Mouse (Mus musculus) kidney, postnatal 4 days (tissue): Measurements from ENCODE around the gene Lmcd1.
"Not testable (repeated sequence)": the region's sequence is repeated elsewhere in the genome, so short reads cannot be mapped to it uniquely, and the experiment has no call there.

Source experiments
- DNase-seq, 2 experiments: peaks; one replicate each; pipeline ENCODE4 v3.0.0; 2021; ENCODE audit warnings: mixed read lengths in 2 of 2

Lmcd1 gene

DNA sequence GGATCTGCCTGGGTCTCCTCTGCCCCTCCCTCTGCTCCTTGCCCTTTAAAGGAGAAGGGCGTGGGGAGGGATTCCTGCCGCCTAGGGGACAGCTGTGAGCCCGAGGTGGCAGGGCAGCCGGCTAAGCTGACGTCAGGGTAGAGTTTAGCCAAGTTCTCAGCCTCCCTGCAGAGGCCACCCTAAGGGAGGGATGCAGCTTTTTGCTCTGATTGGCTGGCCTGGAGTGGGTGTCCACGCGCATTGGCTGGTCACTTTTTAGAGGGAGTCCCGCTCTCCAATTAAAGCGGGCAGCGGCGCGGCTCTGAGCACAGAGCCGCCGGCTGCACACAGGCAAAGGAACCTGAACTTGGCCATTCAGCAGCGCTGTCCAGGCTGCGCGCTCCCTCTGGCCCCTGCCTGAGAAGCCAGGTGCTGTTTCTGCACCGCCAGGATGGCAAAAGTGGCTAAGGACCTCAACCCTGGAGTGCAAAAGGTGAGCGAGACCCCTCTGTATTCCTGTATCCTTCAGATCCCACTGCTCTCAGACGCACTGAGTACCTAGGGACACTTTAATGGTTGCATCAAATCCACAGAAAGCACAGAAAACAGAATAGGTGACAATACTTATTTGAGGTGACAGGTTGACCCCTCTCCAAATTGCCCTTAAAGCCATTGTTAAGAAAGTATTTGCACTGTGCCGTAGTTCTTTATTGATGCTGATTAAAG, at the start of gene Lmcd1:
TSS of gene Lmcd1 (plus strand) at position 258 of the 705 bp plus-strand sequence.
- peak; percentile 86 to 92 for DNase-seq

- no peak for DNase-seq
Observed at GRCm38 (mm10) chr6:112223877-112224632, 49.5 kb upstream of the Lmcd1 start.

DNA sequence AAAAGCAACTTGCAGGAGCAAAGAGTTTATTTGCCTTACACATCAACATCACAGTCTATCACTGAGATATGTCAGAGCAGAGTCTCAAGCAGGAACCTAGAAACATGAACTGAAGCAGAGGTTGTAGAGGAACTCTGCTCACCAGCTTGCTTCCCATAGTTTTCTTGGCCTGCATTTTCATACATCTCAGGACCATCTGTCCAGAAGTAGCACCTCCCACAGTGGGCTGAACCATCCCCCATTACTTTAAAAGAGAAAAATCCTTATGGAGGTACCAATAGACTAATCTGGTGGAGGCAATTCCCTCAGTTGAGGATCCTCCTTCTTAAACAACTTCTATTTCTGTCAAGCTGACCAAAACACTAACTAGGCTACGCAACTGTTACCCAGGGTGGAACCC, 36.8 kb upstream of the Lmcd1 start:
- no peak for DNase-seq

- no peak for DNase-seq
Observed at GRCm38 (mm10) chr6:112242216-112242615, 31.3 kb upstream of the Lmcd1 start.

DNA sequence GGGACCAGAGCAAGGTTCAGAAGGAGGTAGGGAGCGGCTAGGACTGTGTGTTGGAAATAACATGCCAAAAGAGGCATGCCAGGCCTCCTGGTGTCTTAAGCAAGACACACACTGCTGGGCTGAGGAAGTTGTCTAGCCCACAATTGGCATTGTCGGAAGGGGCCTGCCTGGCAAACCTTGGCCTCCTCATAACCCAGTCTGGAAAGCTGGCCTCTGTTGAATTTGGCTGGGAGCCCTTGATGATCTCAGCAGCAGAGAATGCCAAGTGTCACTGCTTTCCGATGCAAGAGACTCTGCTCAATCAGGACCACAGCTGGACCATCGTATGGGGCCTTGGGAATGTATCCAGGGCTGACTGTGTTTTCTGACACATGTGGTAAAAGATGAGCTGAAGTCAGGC, 27.9 kb upstream of the Lmcd1 start:
- DNase-seq, result peak; percentile 66 to 75

DNA sequence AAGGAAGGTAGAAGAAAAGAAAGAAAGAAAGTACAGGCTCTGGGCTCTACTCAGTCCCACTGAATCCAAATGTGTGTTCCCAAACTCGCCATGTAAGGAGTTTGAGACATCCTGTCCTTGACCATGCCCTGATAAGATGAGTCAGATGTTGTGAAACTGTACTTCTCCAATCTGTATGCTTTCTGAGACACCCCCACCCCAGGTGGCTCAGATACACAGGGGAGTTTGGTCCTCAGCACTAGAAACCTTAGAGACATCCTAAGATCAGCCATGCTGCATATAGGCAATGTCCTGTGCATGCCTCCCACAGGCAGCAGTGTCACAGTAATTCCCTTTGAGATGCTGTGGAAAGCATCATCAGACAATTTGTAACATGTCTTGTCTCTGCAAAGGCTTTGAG, 26.9 kb upstream of the Lmcd1 start:
- no peak for DNase-seq

DNA sequence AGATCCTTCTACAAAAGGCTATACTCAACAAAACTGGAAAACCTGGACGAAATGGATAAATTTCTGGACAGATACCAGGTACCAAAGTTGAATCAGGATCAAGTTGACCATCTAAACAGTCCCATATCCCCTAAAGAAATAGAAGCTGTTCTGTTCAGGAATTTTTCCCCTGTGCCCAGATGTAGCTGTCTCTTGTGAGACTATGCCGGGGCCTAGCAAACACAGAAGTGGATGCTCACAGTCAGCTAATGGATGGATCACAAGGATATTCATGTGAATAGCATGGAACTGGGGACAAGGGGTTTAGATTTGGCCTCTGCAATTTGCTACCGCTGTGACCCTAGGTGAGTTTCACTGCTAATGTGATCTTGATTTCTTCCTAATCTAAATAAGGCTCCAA, 19.6 kb upstream of the Lmcd1 start:
- not testable (repeated sequence) for DNase-seq

DNA sequence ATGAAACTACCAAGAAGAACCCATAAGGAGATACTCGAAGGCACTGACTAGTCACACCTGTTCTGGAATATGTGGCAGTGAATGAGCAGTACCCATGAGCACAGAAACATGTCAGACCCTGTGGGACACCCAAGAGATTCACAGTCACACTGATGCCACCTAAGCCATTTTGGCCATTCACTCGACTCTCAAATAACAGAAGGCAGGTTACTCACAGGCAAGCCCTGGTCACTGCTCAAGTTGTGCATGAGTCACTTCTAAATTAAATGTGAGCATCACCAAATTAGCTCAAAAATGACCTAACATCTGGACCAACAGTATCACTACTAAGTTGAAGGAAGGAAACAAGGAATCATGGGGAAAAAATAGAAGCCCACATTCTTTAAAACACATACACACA, 18.6 kb upstream of the Lmcd1 start:
- no peak for DNase-seq

DNA sequence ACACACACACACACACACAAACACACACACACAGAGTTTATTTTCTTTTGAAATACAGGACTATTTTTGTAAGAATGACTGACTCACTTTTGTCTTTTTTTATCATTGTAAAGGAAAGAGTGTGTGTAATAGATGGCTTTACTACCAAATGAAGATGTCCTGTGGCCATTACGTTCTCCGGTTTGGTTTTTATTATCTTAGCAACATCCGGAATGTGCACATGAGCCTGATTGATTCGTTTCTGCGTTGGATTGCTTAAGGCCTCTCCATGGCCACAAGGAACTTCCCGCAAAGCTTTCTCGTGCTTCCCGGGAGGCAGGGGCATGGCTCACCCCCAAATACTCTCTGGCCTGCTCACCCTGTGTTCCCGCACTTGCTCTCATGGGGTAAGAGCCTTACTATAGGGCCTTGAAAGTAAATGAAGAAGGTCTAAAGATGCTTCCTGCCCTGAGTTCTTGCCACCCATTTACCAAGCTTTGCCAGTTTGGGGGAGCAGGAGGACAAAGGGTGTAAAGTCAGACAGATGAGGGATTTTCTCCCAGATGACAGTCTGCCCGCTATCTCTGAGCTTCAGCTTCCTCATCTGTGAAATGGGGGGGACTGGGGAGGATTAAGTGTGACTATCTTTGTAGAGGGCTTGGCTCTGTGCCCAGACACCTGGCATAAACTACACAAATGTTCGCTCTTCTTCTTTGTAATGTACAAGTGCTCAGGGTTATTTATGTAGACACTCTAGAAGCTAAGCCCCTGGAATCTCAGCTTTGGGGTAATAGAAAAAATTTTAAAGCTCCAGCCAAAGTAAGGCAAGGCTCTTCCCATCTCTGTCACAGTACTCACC, 18.0 kb upstream of the Lmcd1 start:
- peak; percentile 32 to 44 for DNase-seq

DNA sequence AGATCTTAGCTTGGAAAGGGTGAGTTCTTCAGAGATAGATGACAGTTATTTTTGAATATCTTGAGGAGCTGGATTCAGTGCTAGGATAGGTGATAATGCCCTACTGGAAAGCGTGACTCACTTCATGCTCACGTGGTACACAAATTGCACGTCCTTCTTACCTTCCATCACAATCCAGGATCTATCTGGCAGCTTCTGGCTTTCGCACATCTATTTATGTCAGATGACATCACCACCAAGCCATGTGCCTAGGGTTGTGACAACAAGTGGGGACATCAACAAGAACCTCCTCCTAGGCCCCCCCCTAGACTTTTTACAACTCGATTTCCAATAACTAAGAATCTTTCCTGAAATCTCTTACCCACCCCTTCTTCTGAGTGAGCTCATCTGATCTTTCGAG, 17.0 kb upstream of the Lmcd1 start:
- DNase-seq, result no peak

- DNase-seq, result no peak
Observed at GRCm38 (mm10) chr6:112261089-112261488, 12.5 kb upstream of the Lmcd1 start.

DNA sequence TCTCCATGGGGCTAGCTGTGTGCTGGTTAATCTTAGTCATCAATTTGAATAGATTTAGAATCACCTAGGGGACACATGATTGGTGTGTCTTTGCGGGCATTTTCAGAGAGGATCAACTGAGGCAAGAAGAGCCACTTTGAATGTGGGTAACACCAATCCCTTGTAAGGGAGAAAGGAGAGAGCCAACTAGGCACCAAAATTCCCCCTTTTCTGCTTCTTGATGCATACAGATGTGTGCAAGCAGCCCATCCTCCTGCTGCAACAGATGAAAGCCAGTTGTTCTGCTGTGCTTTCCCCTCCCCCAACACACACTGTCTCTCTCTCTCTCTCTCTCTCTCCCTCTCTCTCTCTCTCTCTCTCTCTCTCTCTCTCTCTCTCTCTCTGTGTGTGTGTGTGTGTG, 9.2 kb upstream of the Lmcd1 start:
- no peak for DNase-seq

DNA sequence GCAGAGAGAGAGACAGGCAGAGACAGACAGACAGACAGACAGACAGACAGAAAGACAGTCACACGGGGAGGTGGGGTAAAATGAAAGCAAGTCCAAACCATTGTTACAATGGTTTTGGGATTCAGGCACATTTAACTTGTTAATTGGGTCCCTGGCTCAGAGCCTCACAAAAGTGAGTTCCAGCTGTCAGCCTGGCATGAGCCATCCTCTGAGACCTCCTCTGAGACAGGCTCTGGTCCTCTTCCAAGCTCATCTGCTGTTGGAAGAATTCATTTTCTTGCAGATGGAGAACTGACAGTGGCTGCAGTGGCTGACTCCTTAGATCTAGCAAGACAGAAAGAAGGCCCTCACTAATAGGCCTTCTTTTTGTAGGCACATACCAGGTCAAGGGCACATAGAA, 6.9 kb upstream of the Lmcd1 start:
- DNase-seq, result peak in 1 of 2 experiments; percentile 32

GRCm38 (mm10) chr6:112267661-112268357, 5.7 kb upstream of the Lmcd1 start:
- no peak for DNase-seq

- DNase-seq, result peak; percentile 85 to 90
Observed at GRCm38 (mm10) chr6:112274261-112275055, 900 bp downstream of the Lmcd1 start.

DNA sequence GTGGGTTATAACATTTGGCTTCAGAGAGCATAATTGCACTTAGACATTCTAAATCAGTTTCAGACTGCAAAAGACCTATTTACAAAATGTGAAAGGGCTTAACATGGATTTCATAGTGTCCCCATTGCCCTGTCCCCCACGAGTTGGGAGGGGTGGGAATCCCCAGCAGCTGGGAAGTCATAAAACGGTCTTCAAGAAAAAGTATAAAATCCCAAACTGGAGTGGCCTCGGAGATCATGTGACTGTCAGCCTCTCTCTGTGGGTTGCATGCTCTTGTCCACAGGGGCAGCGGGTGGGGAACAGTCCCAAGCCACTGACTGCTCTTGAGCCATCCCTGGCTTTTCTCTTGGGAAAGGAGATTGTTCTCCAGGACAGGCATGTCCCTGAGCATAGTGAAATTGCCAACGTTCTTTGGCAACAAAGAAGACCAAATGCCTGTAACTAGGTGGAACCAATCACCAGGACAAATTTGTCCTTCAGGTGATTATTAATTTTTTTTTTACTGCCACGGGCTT, 2.2 kb downstream of the Lmcd1 start:
- peak; percentile 24 to 57 for DNase-seq

DNA sequence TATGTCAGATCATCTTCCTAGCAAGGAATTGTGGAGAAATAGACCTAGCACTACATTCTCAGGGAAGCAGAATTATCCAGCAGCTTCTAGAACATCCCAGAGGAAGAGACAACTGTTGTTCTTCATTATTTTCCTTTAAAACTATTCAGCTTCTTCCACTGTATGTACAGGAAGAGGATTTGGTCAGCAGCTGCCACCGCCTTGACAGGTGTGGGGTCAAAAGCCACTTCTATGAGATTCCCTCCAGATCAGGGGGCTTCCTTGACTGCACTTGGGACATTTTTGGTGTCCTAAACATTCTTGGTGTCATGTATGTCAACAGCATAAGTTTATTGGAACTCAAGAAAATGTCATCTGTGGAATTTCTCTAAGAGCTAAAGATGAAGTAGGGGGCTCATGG, 5.2 kb downstream of the Lmcd1 start:
- DNase-seq, result no peak

DNA sequence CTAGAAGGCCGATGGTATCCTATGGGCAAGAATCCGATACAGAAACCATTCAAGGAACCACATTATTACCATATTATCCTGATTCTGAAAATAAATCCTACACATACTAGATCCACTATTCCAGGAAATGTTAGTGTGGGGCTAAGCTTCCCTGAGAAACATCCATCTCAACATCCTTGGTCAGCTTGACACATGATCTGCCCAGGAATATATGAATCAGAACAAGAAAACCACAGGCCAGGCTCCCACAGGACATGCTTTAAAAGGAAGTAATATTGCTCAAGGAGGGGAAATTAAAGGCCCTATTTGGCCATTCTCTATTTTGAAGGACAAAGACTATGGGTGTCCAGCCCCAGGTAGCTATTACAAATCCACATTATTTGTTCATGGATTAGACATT, 6.6 kb downstream of the Lmcd1 start:
- DNase-seq, result no peak

DNA sequence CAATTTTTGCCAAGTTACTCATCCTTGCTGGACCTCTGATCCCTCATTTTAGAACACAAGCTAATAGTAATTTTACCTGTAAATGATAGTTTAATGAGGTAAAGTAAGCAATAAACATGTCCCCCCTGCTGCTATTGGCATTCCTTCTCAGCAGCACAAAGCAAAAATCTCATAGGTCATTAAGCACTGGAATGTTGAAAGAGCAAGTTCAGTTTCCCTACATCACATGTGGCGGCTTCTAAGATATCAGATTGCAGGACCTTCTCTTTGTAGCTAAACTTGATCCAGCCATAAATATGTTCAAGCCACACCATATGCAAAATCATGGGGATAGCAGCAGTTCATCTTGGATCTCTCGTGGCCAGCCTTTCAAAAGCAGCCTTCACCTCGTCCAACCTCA, 7.4 kb downstream of the Lmcd1 start:
- DNase-seq, result no peak

DNA sequence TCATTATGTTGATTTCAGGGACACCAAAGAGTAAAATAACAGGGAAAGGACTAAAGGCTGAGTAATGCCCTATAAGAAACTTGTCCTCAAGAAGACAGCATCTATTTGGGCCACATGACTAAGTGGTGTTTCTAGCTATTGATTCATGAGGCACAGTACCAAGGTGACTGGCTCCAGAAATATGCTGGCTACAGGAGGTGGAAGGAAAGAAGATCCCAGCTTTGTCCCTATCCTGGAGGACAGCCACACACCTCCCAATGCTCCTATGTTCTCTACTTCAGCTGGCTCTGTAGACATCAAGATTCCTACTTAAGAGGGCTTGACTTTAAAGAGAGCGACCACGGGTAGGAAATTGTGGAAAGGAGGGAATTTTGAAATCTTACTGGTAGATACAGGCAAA, 8.4 kb downstream of the Lmcd1 start:
- no peak for DNase-seq

GRCm38 (mm10) chr6:112284087-112284486, 10.5 kb downstream of the Lmcd1 start:
- no peak for DNase-seq

DNA sequence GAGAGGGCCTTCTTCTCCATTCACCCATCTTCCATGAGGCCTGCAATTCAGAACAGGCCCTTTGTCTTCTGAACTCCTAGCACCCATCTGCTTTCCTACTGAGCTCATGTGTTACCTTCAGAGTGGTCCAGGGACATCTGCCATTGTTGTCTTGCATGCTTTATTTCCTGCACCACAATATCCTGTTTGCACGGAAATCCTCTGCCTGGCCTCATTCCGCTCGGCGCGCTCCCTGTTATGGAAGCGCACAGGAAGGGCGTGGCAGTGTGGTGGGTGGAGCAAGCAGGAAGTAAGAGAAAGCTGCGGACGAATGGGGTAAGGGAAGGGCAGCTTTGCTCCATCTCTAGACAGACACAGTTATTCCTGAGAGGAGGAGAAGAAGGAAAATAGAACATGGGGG, 14.1 kb downstream of the Lmcd1 start:
- peak; percentile 45 to 69 for DNase-seq
